Mouse (Mus musculus): ENCODE measurements around the gene Ttc16. TPM values are rescaled to one million over a fixed set of nuclear protein-coding genes. Genes with fewer than 3 reads are reported as not detected.

Gene Ttc16
- polyA plus RNA-seq, 1 experiment = 0.16 TPM

DNA sequence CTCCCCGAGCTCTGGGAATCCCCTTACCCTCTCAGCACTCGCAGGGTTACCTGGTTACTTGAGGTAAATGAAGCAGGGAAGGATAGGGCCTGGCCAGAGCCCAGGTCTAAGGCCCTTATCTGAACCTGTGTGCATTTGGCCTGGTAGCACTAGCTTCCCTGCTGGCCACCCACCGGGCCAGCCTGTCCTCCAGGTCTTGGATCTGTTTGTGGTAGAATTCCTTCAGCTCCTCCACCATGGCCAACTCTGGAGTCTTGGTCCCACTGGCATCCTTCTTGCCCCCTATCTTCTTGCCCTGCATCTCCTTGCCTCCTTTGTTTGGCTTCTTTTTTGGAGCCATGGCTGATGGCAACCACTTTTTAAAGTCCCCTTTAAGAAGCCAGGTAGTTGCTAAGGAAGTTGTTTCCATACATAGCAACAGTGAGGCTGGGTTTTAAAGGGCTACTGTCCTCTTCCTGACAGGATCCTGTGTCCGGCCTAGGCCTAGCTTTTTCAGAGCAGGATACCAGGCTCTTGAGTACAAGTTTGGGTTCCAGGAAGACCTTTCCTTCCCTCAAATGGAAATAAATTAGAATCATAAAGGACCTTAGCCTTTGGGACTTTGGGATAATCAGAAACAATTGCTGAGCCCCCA, 8.7 kb upstream of the Ttc16 start, which contains the start of gene Cfap157:
Gene Cfap157 (minus strand): TSS at position 381 of the 634 bp plus-strand sequence.
- TF ChIP-seq TCF12 (IDR thresholded peaks at IDR 0.05; ENCODE audit: insufficient read depth, poor library complexity, severe bottlenecking) (no peak), POLR2AphosphoS2 (IDR thresholded peaks at IDR 0.05; ENCODE audit: insufficient read length, low read depth) (peak; percentile 50), SRF (IDR thresholded peaks at IDR 0.05; ENCODE audit: control insufficient read depth, insufficient read length, low read depth) (no peak), MAX (IDR thresholded peaks at IDR 0.05; ENCODE audit: low read depth) (no peak), POLR2A (IDR thresholded peaks at IDR 0.05; ENCODE audit: insufficient read length, low read depth) (no peak), MYOG (IDR thresholded peaks at IDR 0.05; ENCODE audit: control insufficient read depth in 1 of 3, insufficient read depth in 1 of 3, insufficient read length in 2 of 3, low read depth in 2 of 3) (no peak), TCF3 (IDR thresholded peaks at IDR 0.05; ENCODE audit: insufficient read length, low read depth) (no peak), MYOD1 (IDR thresholded peaks at IDR 0.05; ENCODE audit: control insufficient read depth in 1 of 3, insufficient read length in 2 of 3, low read depth in 2 of 3) (no peak)
- H3ac ChIP-seq (ENCODE audit: control insufficient read depth, insufficient read length) = no peak within 1 kb of the TSS
- no peak within 1 kb of the TSS for H3K4me2 ChIP-seq (ENCODE audit: low read depth)
- no peak within 1 kb of the TSS for H3K4me3 ChIP-seq
- no peaks in the 10 kb centered on the region for H3K79me2 ChIP-seq (ENCODE audit: control insufficient read depth, insufficient read depth)
- H3K27me3 ChIP-seq (ENCODE audit: control insufficient read depth, insufficient read depth, insufficient read length) = no peaks in the 10 kb centered on the region
- H3K36me3 ChIP-seq (ENCODE audit: control insufficient read depth, insufficient read depth) = peaks cover 4% of the 10 kb centered on the region

DNA sequence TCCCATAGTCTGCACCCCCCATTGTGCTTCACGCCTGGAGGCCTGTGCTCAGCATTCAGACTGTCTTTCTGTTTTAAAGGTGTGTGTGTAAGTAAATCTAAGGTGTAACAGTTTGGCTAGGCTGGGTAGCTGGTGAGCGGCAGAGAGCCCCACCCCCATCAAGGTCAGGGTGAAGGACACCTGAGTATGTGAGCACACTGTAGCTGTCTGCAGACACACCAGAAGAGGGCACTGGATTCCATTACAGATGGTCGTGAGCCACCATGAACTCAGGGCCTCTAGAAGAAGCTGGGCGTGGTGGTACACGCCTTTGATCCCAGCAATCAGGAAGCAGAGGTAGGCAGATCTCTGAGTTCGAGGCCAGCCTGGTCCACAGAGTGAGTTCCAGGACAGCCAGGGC, 6.3 kb upstream of the Ttc16 start:
- Histone ChIP-seq H3K79me2 (ENCODE audit: control insufficient read depth, insufficient read depth) (peaks cover 2% of the 10 kb centered on the region), H3K36me3 (ENCODE audit: control insufficient read depth, insufficient read depth) (peaks cover 13% of the 10 kb centered on the region), H3K4me3 (no peak overlapping the region), H3K27me3 (ENCODE audit: control insufficient read depth, insufficient read depth, insufficient read length) (no peaks in the 10 kb centered on the region), H3ac (ENCODE audit: control insufficient read depth, insufficient read length) (no peak overlapping the region), H3K4me2 (ENCODE audit: low read depth) (no peak overlapping the region)
- TF ChIP-seq REST (IDR thresholded peaks at IDR 0.05; ENCODE audit: insufficient read depth, insufficient read length) = no peak
- no peak for TF ChIP-seq USF1 (IDR thresholded peaks at IDR 0.05; ENCODE audit: low read depth)
- TF ChIP-seq MAX (IDR thresholded peaks at IDR 0.05; ENCODE audit: low read depth) = no peak
- no peak for TF ChIP-seq POLR2A (IDR thresholded peaks at IDR 0.05; ENCODE audit: insufficient read length, low read depth)
- no peak for TF ChIP-seq SRF (IDR thresholded peaks at IDR 0.05; ENCODE audit: control insufficient read depth, insufficient read length, low read depth)

DNA sequence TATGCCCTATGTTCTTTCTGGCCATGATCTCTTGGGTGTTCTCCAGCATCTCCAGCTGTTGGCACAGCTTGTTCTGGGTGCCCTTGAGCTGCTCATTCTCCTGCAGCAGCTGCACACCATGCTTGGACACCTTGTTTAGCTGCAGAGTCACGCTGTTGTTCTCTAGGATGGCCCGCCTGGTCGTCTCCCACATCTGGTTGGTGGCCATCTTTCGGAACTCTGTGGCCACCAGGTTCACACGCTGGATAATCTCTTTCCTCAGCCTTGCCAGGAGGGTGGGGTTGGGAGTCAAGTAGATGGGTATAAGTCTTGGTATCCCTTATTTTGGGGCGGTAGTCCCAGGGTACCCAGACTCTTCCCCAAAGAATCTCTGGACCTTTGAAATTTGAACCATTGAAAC, 4.3 kb upstream of the Ttc16 start:
- TF ChIP-seq E2F4 (IDR thresholded peaks at IDR 0.05; ENCODE audit: insufficient read depth) = no peak
- no peak for TF ChIP-seq MYOG (IDR thresholded peaks at IDR 0.05; ENCODE audit: control insufficient read depth in 1 of 3, insufficient read depth in 1 of 3, insufficient read length in 2 of 3, low read depth in 2 of 3)
- no peak for TF ChIP-seq MYOD1 (IDR thresholded peaks at IDR 0.05; ENCODE audit: control insufficient read depth in 1 of 3, insufficient read length in 2 of 3, low read depth in 2 of 3)
- no peak for TF ChIP-seq TCF12 (IDR thresholded peaks at IDR 0.05; ENCODE audit: insufficient read depth, poor library complexity, severe bottlenecking)
- no peak for TF ChIP-seq TCF3 (IDR thresholded peaks at IDR 0.05; ENCODE audit: insufficient read length, low read depth)
- no peak for TF ChIP-seq MAX (IDR thresholded peaks at IDR 0.05; ENCODE audit: low read depth)
- TF ChIP-seq POLR2A (IDR thresholded peaks at IDR 0.05; ENCODE audit: insufficient read length, low read depth) = no peak
- TF ChIP-seq REST (IDR thresholded peaks at IDR 0.05; ENCODE audit: insufficient read depth, insufficient read length) = no peak
- TF ChIP-seq POLR2AphosphoS2 (IDR thresholded peaks at IDR 0.05; ENCODE audit: insufficient read length, low read depth) = no peak
- TF ChIP-seq SRF (IDR thresholded peaks at IDR 0.05; ENCODE audit: control insufficient read depth, insufficient read length, low read depth) = no peak
- no peak for TF ChIP-seq USF1 (IDR thresholded peaks at IDR 0.05; ENCODE audit: low read depth)
- no peak for TF ChIP-seq CEBPB (IDR thresholded peaks at IDR 0.05; ENCODE audit: insufficient read depth, poor library complexity, severe bottlenecking)
- Histone ChIP-seq H3K36me3 (ENCODE audit: control insufficient read depth, insufficient read depth) (peaks cover 13% of the 10 kb centered on the region), H3K79me2 (ENCODE audit: control insufficient read depth, insufficient read depth) (peaks cover 6% of the 10 kb centered on the region), H3ac (ENCODE audit: control insufficient read depth, insufficient read length) (no peak overlapping the region), H3K4me3 (no peak overlapping the region), H3K27me3 (ENCODE audit: control insufficient read depth, insufficient read depth, insufficient read length) (no peaks in the 10 kb centered on the region), H3K4me2 (ENCODE audit: low read depth) (no peak overlapping the region)

GRCm38 (mm10) chr2:32779131-32779530, 3.7 kb upstream of the Ttc16 start:
- Histone ChIP-seq H3ac (ENCODE audit: control insufficient read depth, insufficient read length) (no peak overlapping the region), H3K79me2 (ENCODE audit: control insufficient read depth, insufficient read depth) (peaks cover 6% of the 10 kb centered on the region), H3K36me3 (ENCODE audit: control insufficient read depth, insufficient read depth) (peaks cover 13% of the 10 kb centered on the region), H3K27me3 (ENCODE audit: control insufficient read depth, insufficient read depth, insufficient read length) (no peaks in the 10 kb centered on the region), H3K4me2 (ENCODE audit: low read depth) (no peak overlapping the region), H3K4me3 (no peak overlapping the region)
- TF ChIP-seq MYOG (IDR thresholded peaks at IDR 0.05; ENCODE audit: control insufficient read depth in 1 of 3, insufficient read depth in 1 of 3, insufficient read length in 2 of 3, low read depth in 2 of 3) = no peak
- no peak for TF ChIP-seq MAX (IDR thresholded peaks at IDR 0.05; ENCODE audit: low read depth)
- TF ChIP-seq SRF (IDR thresholded peaks at IDR 0.05; ENCODE audit: control insufficient read depth, insufficient read length, low read depth) = no peak
- no peak for TF ChIP-seq E2F4 (IDR thresholded peaks at IDR 0.05; ENCODE audit: insufficient read depth)
- TF ChIP-seq TCF12 (IDR thresholded peaks at IDR 0.05; ENCODE audit: insufficient read depth, poor library complexity, severe bottlenecking) = no peak
- no peak for TF ChIP-seq POLR2AphosphoS2 (IDR thresholded peaks at IDR 0.05; ENCODE audit: insufficient read length, low read depth)
- no peak for TF ChIP-seq POLR2A (IDR thresholded peaks at IDR 0.05; ENCODE audit: insufficient read length, low read depth)
- no peak for TF ChIP-seq USF1 (IDR thresholded peaks at IDR 0.05; ENCODE audit: low read depth)
- TF ChIP-seq TCF3 (IDR thresholded peaks at IDR 0.05; ENCODE audit: insufficient read length, low read depth) = no peak
- TF ChIP-seq REST (IDR thresholded peaks at IDR 0.05; ENCODE audit: insufficient read depth, insufficient read length) = no peak
- TF ChIP-seq MYOD1 (IDR thresholded peaks at IDR 0.05; ENCODE audit: control insufficient read depth in 1 of 3, insufficient read length in 2 of 3, low read depth in 2 of 3) = no peak
- no peak for TF ChIP-seq CEBPB (IDR thresholded peaks at IDR 0.05; ENCODE audit: insufficient read depth, poor library complexity, severe bottlenecking)

GRCm38 (mm10) chr2:32778081-32778480, 2.6 kb upstream of the Ttc16 start:
- no peak for TF ChIP-seq TCF3 (IDR thresholded peaks at IDR 0.05; ENCODE audit: insufficient read length, low read depth)
- TF ChIP-seq MAX (IDR thresholded peaks at IDR 0.05; ENCODE audit: low read depth) = no peak
- TF ChIP-seq USF1 (IDR thresholded peaks at IDR 0.05; ENCODE audit: low read depth) = no peak
- no peak for TF ChIP-seq POLR2A (IDR thresholded peaks at IDR 0.05; ENCODE audit: insufficient read length, low read depth)
- TF ChIP-seq MYOD1 (IDR thresholded peaks at IDR 0.05; ENCODE audit: control insufficient read depth in 1 of 3, insufficient read length in 2 of 3, low read depth in 2 of 3) = no peak
- no peak for TF ChIP-seq TCF12 (IDR thresholded peaks at IDR 0.05; ENCODE audit: insufficient read depth, poor library complexity, severe bottlenecking)
- TF ChIP-seq REST (IDR thresholded peaks at IDR 0.05; ENCODE audit: insufficient read depth, insufficient read length) = no peak
- no peak for TF ChIP-seq CEBPB (IDR thresholded peaks at IDR 0.05; ENCODE audit: insufficient read depth, poor library complexity, severe bottlenecking)
- TF ChIP-seq POLR2AphosphoS2 (IDR thresholded peaks at IDR 0.05; ENCODE audit: insufficient read length, low read depth) = no peak
- TF ChIP-seq E2F4 (IDR thresholded peaks at IDR 0.05; ENCODE audit: insufficient read depth) = no peak
- TF ChIP-seq SRF (IDR thresholded peaks at IDR 0.05; ENCODE audit: control insufficient read depth, insufficient read length, low read depth) = no peak
- TF ChIP-seq MYOG (IDR thresholded peaks at IDR 0.05; ENCODE audit: control insufficient read depth in 1 of 3, insufficient read depth in 1 of 3, insufficient read length in 2 of 3, low read depth in 2 of 3) = no peak
- no peak overlapping the region for H3K4me2 ChIP-seq (ENCODE audit: low read depth)
- H3K4me3 ChIP-seq = no peak overlapping the region
- peaks cover 6% of the 10 kb centered on the region for H3K79me2 ChIP-seq (ENCODE audit: control insufficient read depth, insufficient read depth)
- peaks cover 13% of the 10 kb centered on the region for H3K36me3 ChIP-seq (ENCODE audit: control insufficient read depth, insufficient read depth)
- no peak overlapping the region for H3ac ChIP-seq (ENCODE audit: control insufficient read depth, insufficient read length)
- H3K27me3 ChIP-seq (ENCODE audit: control insufficient read depth, insufficient read depth, insufficient read length) = no peaks in the 10 kb centered on the region
